Mouse (Mus musculus): ENCODE data around the gene Procr. TPM values are rescaled to one million over a fixed set of nuclear protein-coding genes. Genes with fewer than 3 reads are reported as not detected.
A peak's percentile ranks its signal among the peaks of the same experiment; 100 is the strongest.

Procr gene
- polyA plus RNA-seq, 1 experiment from 2014 or later: 1.4 TPM

DNA sequence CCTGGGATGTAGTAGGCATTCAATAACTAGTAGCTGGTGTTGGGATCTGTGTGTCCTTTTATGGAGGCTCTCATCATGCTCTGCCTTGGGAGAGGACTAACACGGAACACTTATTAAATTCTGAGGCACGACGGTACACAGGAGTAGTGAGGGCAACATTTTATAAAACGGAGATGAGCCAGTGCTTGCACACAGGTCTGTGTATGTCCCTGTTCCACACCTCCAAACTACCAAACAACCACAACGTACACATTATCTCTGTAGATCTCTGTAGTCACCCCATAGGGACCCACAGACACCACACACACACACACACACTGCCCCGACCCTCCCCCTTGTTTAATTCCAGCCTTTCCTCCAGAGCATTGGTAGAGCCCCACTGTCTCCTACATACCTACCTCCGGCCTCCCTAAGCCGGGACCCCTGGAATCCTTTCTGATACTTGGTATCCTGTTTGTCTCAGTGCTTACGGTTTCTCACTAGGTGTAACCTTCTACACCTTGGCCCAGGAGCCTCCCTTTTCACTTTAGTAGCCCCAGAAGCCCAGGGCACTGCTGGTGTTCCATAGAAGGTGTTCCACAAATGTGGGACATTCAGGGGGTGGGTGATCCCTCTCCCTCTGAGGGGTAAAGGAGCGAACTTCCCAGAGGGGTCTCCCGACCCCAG lies 23.5 kb downstream of the Procr start:
- ATAC-seq (ENCODE audit: low read depth): no peak
- no peak overlapping the region for H3K9ac ChIP-seq (ENCODE audit: low read depth, low read length)
- no peak overlapping the region for H3K4me3 ChIP-seq (ENCODE audit: low read depth, low read length)
- H3K27me3 ChIP-seq (ENCODE audit: control insufficient read depth, insufficient read depth, low read depth, low read length): peaks cover 59% of the 10 kb centered on the region
- H3K4me1 ChIP-seq (ENCODE audit: control insufficient read depth, low read depth, low read length): no peaks in the 10 kb centered on the region; the same call in 1 of the 2 replicates
- H3K9me3 ChIP-seq (replicated peaks; ENCODE audit: control insufficient read depth, low read length): no peaks in the 10 kb centered on the region
- no peak overlapping the region for H3K4me2 ChIP-seq (ENCODE audit: low read depth, low read length)
- H3K36me3 ChIP-seq (ENCODE audit: control insufficient read depth, insufficient read depth): no peaks in the 10 kb centered on the region
- H3K27ac ChIP-seq (ENCODE audit: low read length): no peak overlapping the region
- WGBS (ENCODE audit: insufficient replicate concordance): 45% methylated on average over 11 of the region's 11 CpGs

GRCm38 (mm10) chr2:155774927-155775684 lies 24.2 kb downstream of the Procr start, which contains the start of gene Mmp24:
Mmp24 (plus strand) TSS chr2:155775342.
- Histone ChIP-seq H3K27me3 (ENCODE audit: control insufficient read depth, insufficient read depth, low read depth, low read length) (peaks cover 59% of the 10 kb centered on the region), H3K9ac (ENCODE audit: low read depth, low read length) (no peak within 1 kb of the TSS), H3K36me3 (ENCODE audit: control insufficient read depth, insufficient read depth) (no peaks in the 10 kb centered on the region), H3K9me3 (replicated peaks; ENCODE audit: control insufficient read depth, low read length) (no peaks in the 10 kb centered on the region), H3K4me2 (ENCODE audit: low read depth, low read length) (peak within 1 kb of the TSS; percentile 64), H3K4me3 (ENCODE audit: low read depth, low read length) (peak within 1 kb of the TSS; percentile 54), H3K27ac (ENCODE audit: low read length) (no peak within 1 kb of the TSS), H3K4me1 (ENCODE audit: control insufficient read depth, low read depth, low read length) (no peaks in the 10 kb centered on the region; the same call in 1 of the 2 replicates)
- ATAC-seq (ENCODE audit: low read depth): no peak
- WGBS (ENCODE audit: insufficient replicate concordance): 4% methylated on average over 59 of the region's 100 CpGs

GRCm38 (mm10) chr2:155775685-155776263 lies 24.9 kb downstream of the Procr start:
- H3K9ac ChIP-seq (ENCODE audit: low read depth, low read length): no peak overlapping the region
- peak overlapping the region; percentile 64 for H3K4me2 ChIP-seq (ENCODE audit: low read depth, low read length)
- H3K27me3 ChIP-seq (ENCODE audit: control insufficient read depth, insufficient read depth, low read depth, low read length): peaks cover 59% of the 10 kb centered on the region
- H3K9me3 ChIP-seq (replicated peaks; ENCODE audit: control insufficient read depth, low read length): no peaks in the 10 kb centered on the region
- H3K27ac ChIP-seq (ENCODE audit: low read length): no peak overlapping the region
- H3K4me1 ChIP-seq (ENCODE audit: control insufficient read depth, low read depth, low read length): no peaks in the 10 kb centered on the region; the same call in 1 of the 2 replicates
- H3K36me3 ChIP-seq (ENCODE audit: control insufficient read depth, insufficient read depth): no peaks in the 10 kb centered on the region
- no peak for ATAC-seq (ENCODE audit: low read depth)
- H3K4me3 ChIP-seq (ENCODE audit: low read depth, low read length): peak overlapping the region; percentile 54
- WGBS (ENCODE audit: insufficient replicate concordance): 2% methylated on average over 42 of the region's 44 CpGs

DNA sequence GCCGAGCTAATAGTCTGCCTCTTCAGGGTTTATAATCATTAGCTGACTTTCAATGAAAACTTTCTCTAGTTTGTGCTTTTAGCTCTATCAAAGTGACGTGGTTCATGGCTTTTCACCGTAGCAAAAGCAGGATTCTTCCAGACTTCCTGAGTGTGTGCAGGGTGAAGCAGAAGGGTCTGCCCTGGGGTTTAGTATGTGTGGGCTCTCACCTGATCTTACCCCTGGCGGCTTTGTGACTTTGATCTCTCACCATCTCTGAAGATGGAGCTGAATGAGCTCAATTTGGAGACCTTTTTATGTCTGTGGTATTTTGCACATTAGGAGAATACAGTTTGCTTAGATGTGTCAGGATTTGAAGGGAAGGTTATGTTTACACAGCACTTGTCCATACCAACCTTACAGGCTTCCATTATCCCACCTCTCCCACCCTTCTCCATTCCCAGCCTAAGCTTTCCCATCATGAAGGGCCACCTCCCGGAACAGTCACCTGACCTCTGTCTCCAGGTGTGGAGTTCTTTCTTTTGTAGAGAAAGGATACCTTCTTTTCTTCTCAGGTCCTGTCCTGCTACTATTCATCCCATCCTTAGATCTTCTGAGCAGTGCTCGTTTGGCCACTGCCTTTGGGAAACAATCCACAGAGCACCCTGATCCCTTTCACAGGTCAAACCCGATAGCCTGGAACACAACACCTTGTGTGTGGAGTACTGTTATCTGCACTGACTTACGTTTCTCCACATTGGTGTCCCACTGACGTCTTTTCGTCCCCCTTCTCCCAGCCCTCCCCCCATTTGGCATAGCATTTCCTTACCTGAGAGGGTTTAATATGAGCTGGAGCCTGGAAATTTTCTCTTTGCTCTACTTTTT lies 26.1 kb downstream of the Procr start:
- no peak overlapping the region for H3K4me2 ChIP-seq (ENCODE audit: low read depth, low read length)
- no peak overlapping the region for H3K4me3 ChIP-seq (ENCODE audit: low read depth, low read length)
- WGBS (ENCODE audit: insufficient replicate concordance): 51% methylated on average over 10 of the region's 10 CpGs
- no peak for ATAC-seq (ENCODE audit: low read depth)
- H3K27ac ChIP-seq (ENCODE audit: low read length): no peak overlapping the region
- H3K9me3 ChIP-seq (replicated peaks; ENCODE audit: control insufficient read depth, low read length): no peaks in the 10 kb centered on the region
- no peaks in the 10 kb centered on the region; the same call in 1 of the 2 replicates for H3K4me1 ChIP-seq (ENCODE audit: control insufficient read depth, low read depth, low read length)
- H3K36me3 ChIP-seq (ENCODE audit: control insufficient read depth, insufficient read depth): no peaks in the 10 kb centered on the region
- no peak overlapping the region for H3K9ac ChIP-seq (ENCODE audit: low read depth, low read length)
- H3K27me3 ChIP-seq (ENCODE audit: control insufficient read depth, insufficient read depth, low read depth, low read length): peaks cover 56% of the 10 kb centered on the region

GRCm38 (mm10) chr2:155777688-155777985 lies 26.7 kb downstream of the Procr start:
- 62% methylated on average over 4 of the region's 4 CpGs for WGBS (ENCODE audit: insufficient replicate concordance)
- H3K9ac ChIP-seq (ENCODE audit: low read depth, low read length): no peak overlapping the region
- H3K9me3 ChIP-seq (replicated peaks; ENCODE audit: control insufficient read depth, low read length): no peaks in the 10 kb centered on the region
- no peak overlapping the region for H3K4me3 ChIP-seq (ENCODE audit: low read depth, low read length)
- no peak overlapping the region for H3K4me2 ChIP-seq (ENCODE audit: low read depth, low read length)
- H3K36me3 ChIP-seq (ENCODE audit: control insufficient read depth, insufficient read depth): no peaks in the 10 kb centered on the region
- H3K27me3 ChIP-seq (ENCODE audit: control insufficient read depth, insufficient read depth, low read depth, low read length): peaks cover 53% of the 10 kb centered on the region
- no peak overlapping the region for H3K27ac ChIP-seq (ENCODE audit: low read length)
- no peak for ATAC-seq (ENCODE audit: low read depth)
- no peaks in the 10 kb centered on the region; the same call in 1 of the 2 replicates for H3K4me1 ChIP-seq (ENCODE audit: control insufficient read depth, low read depth, low read length)

- 48% methylated on average over 6 of the region's 6 CpGs for WGBS (ENCODE audit: insufficient replicate concordance)
- Histone ChIP-seq H3K27ac (ENCODE audit: low read length) (no peak overlapping the region), H3K36me3 (ENCODE audit: control insufficient read depth, insufficient read depth) (no peaks in the 10 kb centered on the region), H3K4me1 (ENCODE audit: control insufficient read depth, low read depth, low read length) (no peaks in the 10 kb centered on the region; the same call in 1 of the 2 replicates), H3K9ac (ENCODE audit: low read depth, low read length) (no peak overlapping the region), H3K27me3 (ENCODE audit: control insufficient read depth, insufficient read depth, low read depth, low read length) (peaks cover 49% of the 10 kb centered on the region), H3K4me3 (ENCODE audit: low read depth, low read length) (no peak overlapping the region), H3K4me2 (ENCODE audit: low read depth, low read length) (no peak overlapping the region), H3K9me3 (replicated peaks; ENCODE audit: control insufficient read depth, low read length) (no peaks in the 10 kb centered on the region)
- ATAC-seq (ENCODE audit: low read depth): no peak
Measured at GRCm38 (mm10) chr2:155778004-155778403, 27.1 kb downstream of the Procr start.

- WGBS (ENCODE audit: insufficient replicate concordance): 37% methylated on average over 7 of the region's 7 CpGs
- ATAC-seq (ENCODE audit: low read depth): no peak
- Histone ChIP-seq H3K27ac (ENCODE audit: low read length) (no peak overlapping the region), H3K4me1 (ENCODE audit: control insufficient read depth, low read depth, low read length) (no peaks in the 10 kb centered on the region; the same call in 1 of the 2 replicates), H3K27me3 (ENCODE audit: control insufficient read depth, insufficient read depth, low read depth, low read length) (peaks cover 39% of the 10 kb centered on the region), H3K9me3 (replicated peaks; ENCODE audit: control insufficient read depth, low read length) (no peaks in the 10 kb centered on the region), H3K4me3 (ENCODE audit: low read depth, low read length) (no peak overlapping the region), H3K9ac (ENCODE audit: low read depth, low read length) (no peak overlapping the region), H3K4me2 (ENCODE audit: low read depth, low read length) (no peak overlapping the region), H3K36me3 (ENCODE audit: control insufficient read depth, insufficient read depth) (no peaks in the 10 kb centered on the region)
Measured at GRCm38 (mm10) chr2:155779066-155779465, 28.1 kb downstream of the Procr start.

DNA sequence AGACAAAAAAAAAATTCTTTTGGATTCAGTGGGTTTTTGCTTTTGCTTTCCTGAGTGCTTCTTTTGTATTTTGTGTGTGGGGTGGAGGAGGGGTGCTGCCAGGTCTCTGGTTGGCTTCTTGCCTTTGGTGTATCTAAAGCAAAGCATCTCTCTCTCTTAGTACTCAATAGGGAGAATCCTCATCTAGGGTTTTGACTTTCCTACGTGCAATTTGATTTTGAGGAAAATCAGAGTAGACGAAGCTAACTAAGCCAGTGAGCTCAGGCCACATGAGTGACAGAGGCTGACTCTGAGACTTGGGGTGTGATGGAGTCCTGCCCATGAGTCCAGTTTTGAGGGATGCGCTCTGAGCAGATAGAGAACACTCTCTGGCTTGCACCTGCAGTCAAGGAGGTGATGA lies 28.6 kb downstream of the Procr start:
- Histone ChIP-seq H3K9me3 (replicated peaks; ENCODE audit: control insufficient read depth, low read length) (no peaks in the 10 kb centered on the region), H3K4me2 (ENCODE audit: low read depth, low read length) (no peak overlapping the region), H3K27me3 (ENCODE audit: control insufficient read depth, insufficient read depth, low read depth, low read length) (peaks cover 34% of the 10 kb centered on the region), H3K9ac (ENCODE audit: low read depth, low read length) (no peak overlapping the region), H3K27ac (ENCODE audit: low read length) (no peak overlapping the region), H3K4me3 (ENCODE audit: low read depth, low read length) (no peak overlapping the region), H3K36me3 (ENCODE audit: control insufficient read depth, insufficient read depth) (no peaks in the 10 kb centered on the region), H3K4me1 (ENCODE audit: control insufficient read depth, low read depth, low read length) (no peaks in the 10 kb centered on the region; the same call in 1 of the 2 replicates)
- WGBS (ENCODE audit: insufficient replicate concordance): 67% methylated on average over 3 of the region's 3 CpGs
- no peak for ATAC-seq (ENCODE audit: low read depth)
